Mouse (Mus musculus): ENCODE results near the gene Epo. TPM values are rescaled to one million over a fixed set of nuclear protein-coding genes. Genes with fewer than 3 reads are reported as not detected.

Epo gene
- total RNA-seq (2012; rRNA removed) (not detected in 2 replicates), total RNA-seq (2014; rRNA removed) (not detected in 2 replicates), polyA plus RNA-seq (2012; ENCODE audit: insufficient read length, low read depth) (not detected in 2 replicates)

GRCm38 (mm10) chr5:137533117-137533827, at the start of gene Epo, which contains the start of gene Gnb2:
TSS of gene Epo (minus strand) at chr5:137533242.
TSS of gene Gnb2 (minus strand) at chr5:137533510.
- in situ Hi-C loops (cut with MboI; ENCODE audit: low pct_ligation_motif_present, low pct_unique_long_range_greater_than_20kb, low sequenced_read_pairs), result loop anchor here (5.0 kb wide), 1 partner anchor 34 kb away; the partner anchor contains the start of gene Tfr2

GRCm38 (mm10) chr5:137582702-137583101, 49.7 kb upstream of the Epo start:
- in situ Hi-C loops (cut with MboI; ENCODE audit: low pct_ligation_motif_present, low pct_unique_long_range_greater_than_20kb, low sequenced_read_pairs), result no loop called here
- H3K9ac ChIP-seq (ENCODE audit: insufficient read depth, low read depth), result no peak overlapping the region
- DNase-seq (ENCODE audit: extremely low read depth), result no peak
- no peak for TF ChIP-seq USF1 (IDR thresholded peaks at IDR 0.05; ENCODE audit: low read depth, low read length)
- TF ChIP-seq ELF1 (IDR thresholded peaks at IDR 0.05; ENCODE audit: low read depth, low read length), result no peak
- no peak for TF ChIP-seq POLR2A (IDR thresholded peaks at IDR 0.05; ENCODE audit: low read depth, low read length)
- no peak for TF ChIP-seq MXI1 (IDR thresholded peaks at IDR 0.05; ENCODE audit: low read depth, low read length)
- no peak for TF ChIP-seq ZNF384 (IDR thresholded peaks at IDR 0.05; ENCODE audit: low read depth, low read length)
- TF ChIP-seq UBTF (IDR thresholded peaks at IDR 0.05; ENCODE audit: low read depth, low read length), result no peak
- H3K4me1 ChIP-seq (ENCODE audit: control insufficient read depth in 1 of 2, insufficient read depth in 2 of 2), result no peaks in the 10 kb centered on the region
- dilution Hi-C loops (cut with MboI; ENCODE audit: extremely low pct_ligation_motif_present, extremely low pct_unique_long_range_greater_than_20kb, low sequenced_read_pairs), result no loop called here
- peaks cover 6% of the 10 kb centered on the region for H3K9me3 ChIP-seq (replicated peaks; ENCODE audit: low read length)
- peaks cover 3% of the 10 kb centered on the region for H3K27me3 ChIP-seq (replicated peaks)
- H3K79me2 ChIP-seq (replicated peaks; ENCODE audit: control insufficient read depth, extremely low read depth, insufficient read depth, poor library complexity, severe bottlenecking), result no peaks in the 10 kb centered on the region
- no peak overlapping the region for H3K27ac ChIP-seq (ENCODE audit: insufficient read depth, low read depth)
- H3K4me3 ChIP-seq (replicated peaks in 1 of 3; ENCODE audit: low read depth in 2 of 3, low read length in 2 of 3, poor library complexity in 1 of 3), result no peak overlapping the region
- no peak overlapping the region for H3K4me2 ChIP-seq (ENCODE audit: insufficient read depth, low read depth, poor library complexity, severe bottlenecking)
- H3K36me3 ChIP-seq (replicated peaks in 1 of 2; ENCODE audit: control insufficient read depth in 1 of 2, insufficient read depth in 1 of 2, low read length in 1 of 2), result no peaks in the 10 kb centered on the region

More at GRCm38 (mm10) chr5:137533117-137533827, at the start of gene Epo, which contains the start of gene Gnb2:
- no peaks in the 10 kb centered on the region for H3K9me3 ChIP-seq (replicated peaks; ENCODE audit: low read length)
- dilution Hi-C loops (cut with MboI; ENCODE audit: extremely low pct_ligation_motif_present, extremely low pct_unique_long_range_greater_than_20kb, low sequenced_read_pairs), result no loop called here
- peak; percentile 63; the same call in 1 of the 2 replicates for TF ChIP-seq MEF2A (IDR thresholded peaks at IDR 0.05; ENCODE audit: borderline replicate concordance, low read depth, low read length)
- peak; percentile 93 for TF ChIP-seq SIN3A (IDR thresholded peaks at IDR 0.05; ENCODE audit: low read length)
- peak; percentile 28 for TF ChIP-seq ZMIZ1 (IDR thresholded peaks at IDR 0.05; ENCODE audit: low read depth, low read length)
- TF ChIP-seq POLR2A (IDR thresholded peaks at IDR 0.05; ENCODE audit: low read depth, low read length), result peak; percentile 70
- TF ChIP-seq MYC (IDR thresholded peaks at IDR 0.05; ENCODE audit: low read depth, low read length), result 0 out of 2 replicates have a peak, but pooled peaks have one; percentile 18
- no peak for TF ChIP-seq GABPA (IDR thresholded peaks at IDR 0.05; ENCODE audit: insufficient replicate concordance, low read depth, low read length)
- peak; percentile 91 for TF ChIP-seq UBTF (IDR thresholded peaks at IDR 0.05; ENCODE audit: low read depth, low read length)
- peak; percentile 100 for TF ChIP-seq KAT2A (IDR thresholded peaks at IDR 0.05; ENCODE audit: insufficient replicate concordance, low read length)
- TF ChIP-seq TBP (conservative IDR thresholded peaks at IDR 0.05; ENCODE audit: low read depth, low read length), result 0 out of 2 replicates have a peak, but pooled peaks have one; percentile 69
- peak; percentile 45; the same call in 1 of the 2 replicates for TF ChIP-seq NRF1 (IDR thresholded peaks at IDR 0.05; ENCODE audit: low read depth, low read length)
- TF ChIP-seq RCOR1 (conservative IDR thresholded peaks at IDR 0.05; ENCODE audit: low read depth, low read length), result no peak
- 0 out of 2 replicates have a peak, but pooled peaks have one; percentile 42 for TF ChIP-seq MXI1 (IDR thresholded peaks at IDR 0.05; ENCODE audit: low read depth, low read length)
- TF ChIP-seq USF1 (IDR thresholded peaks at IDR 0.05; ENCODE audit: low read depth, low read length), result peak; percentile 97
- peak; percentile 87 for TF ChIP-seq BHLHE40 (IDR thresholded peaks at IDR 0.05; ENCODE audit: low read depth, low read length)
- no peak for TF ChIP-seq PAX5 (IDR thresholded peaks at IDR 0.05; ENCODE audit: low read length)
- no peak for TF ChIP-seq MAFK (IDR thresholded peaks at IDR 0.05; ENCODE audit: insufficient replicate concordance, low read length)
- TF ChIP-seq JUND (conservative IDR thresholded peaks at IDR 0.05; ENCODE audit: low read depth, low read length), result no peak
- TF ChIP-seq HCFC1 (IDR thresholded peaks at IDR 0.05; ENCODE audit: low read depth, low read length), result peak; percentile 66
- TF ChIP-seq IRF4 (IDR thresholded peaks at IDR 0.05; ENCODE audit: low read depth, low read length), result peak; percentile 77
- no peak; the same call in 1 of the 2 replicates for TF ChIP-seq ETS1 (conservative IDR thresholded peaks at IDR 0.05; ENCODE audit: low read depth, low read length)
- TF ChIP-seq EP300 (IDR thresholded peaks at IDR 0.05; ENCODE audit: low read length), result peak; percentile 44
- TF ChIP-seq RAD21 (IDR thresholded peaks at IDR 0.05; ENCODE audit: low read depth, low read length), result no peak
- TF ChIP-seq SMC3 (IDR thresholded peaks at IDR 0.05; ENCODE audit: low read depth, low read length), result no peak; the same call in 1 of the 2 replicates
- no peak for TF ChIP-seq CTCF (conservative IDR thresholded peaks at IDR 0.05 in 1 of 2, IDR thresholded peaks at IDR 0.05 in 1 of 2; ENCODE audit: low read depth in 2 of 2, low read length in 2 of 2)
- peak; percentile 89 for TF ChIP-seq CHD2 (IDR thresholded peaks at IDR 0.05; ENCODE audit: low read length)
- TF ChIP-seq USF2 (conservative IDR thresholded peaks at IDR 0.05; ENCODE audit: low read depth, low read length), result peak; percentile 97
- no peak for TF ChIP-seq JUN (IDR thresholded peaks at IDR 0.05; ENCODE audit: insufficient read depth, low read depth, low read length)
- no peak for TF ChIP-seq ZC3H11A (IDR thresholded peaks at IDR 0.05; ENCODE audit: low read depth, low read length)
- TF ChIP-seq NELFE (IDR thresholded peaks at IDR 0.05; ENCODE audit: low read depth, low read length), result peak; percentile 90
- TF ChIP-seq ZNF384 (IDR thresholded peaks at IDR 0.05; ENCODE audit: low read depth, low read length), result peak; percentile 96
- TF ChIP-seq CHD1 (IDR thresholded peaks at IDR 0.05; ENCODE audit: low read depth, low read length), result peak; percentile 99
- peak; percentile 99 for TF ChIP-seq MAZ (IDR thresholded peaks at IDR 0.05; ENCODE audit: low read depth, low read length)
- TF ChIP-seq POLR2AphosphoS2 (IDR thresholded peaks at IDR 0.05; ENCODE audit: low read depth, low read length), result peak; percentile 63
- peak; percentile 52; the same call in 1 of the 2 replicates for TF ChIP-seq ZKSCAN1 (IDR thresholded peaks at IDR 0.05; ENCODE audit: borderline replicate concordance, low read depth, low read length)
- 0 out of 2 replicates have a peak, but pooled peaks have one; percentile 36 for TF ChIP-seq E2F4 (IDR thresholded peaks at IDR 0.05; ENCODE audit: insufficient replicate concordance, low read depth, low read length)
- peak; percentile 86 for TF ChIP-seq MAX (IDR thresholded peaks at IDR 0.05; ENCODE audit: low read length)
- TF ChIP-seq ELF1 (IDR thresholded peaks at IDR 0.05; ENCODE audit: low read depth, low read length), result peak; percentile 77
- peak; percentile 91 for TF ChIP-seq TCF12 (IDR thresholded peaks at IDR 0.05; ENCODE audit: low read depth, low read length)
- H3K9ac ChIP-seq (ENCODE audit: insufficient read depth, low read depth), result peak within 1 kb of the TSS; percentile 96
- H3K4me2 ChIP-seq (ENCODE audit: insufficient read depth, low read depth, poor library complexity, severe bottlenecking), result peak within 1 kb of the TSS; percentile 81
- H3K79me2 ChIP-seq (replicated peaks; ENCODE audit: control insufficient read depth, extremely low read depth, insufficient read depth, poor library complexity, severe bottlenecking), result peaks cover 29% of the 10 kb centered on the region
- H3K36me3 ChIP-seq (replicated peaks in 1 of 2; ENCODE audit: control insufficient read depth in 1 of 2, insufficient read depth in 1 of 2, low read length in 1 of 2), result peaks cover 19 to 22% of the 10 kb centered on the region in 2 experiments
- peaks cover 1% of the 10 kb centered on the region for H3K27me3 ChIP-seq (replicated peaks)
- H3K27ac ChIP-seq (ENCODE audit: insufficient read depth, low read depth), result peak within 1 kb of the TSS; percentile 65
- H3K4me1 ChIP-seq (ENCODE audit: control insufficient read depth in 1 of 2, insufficient read depth in 2 of 2), result peaks cover 3 to 34% of the 10 kb centered on the region in 2 experiments; a peak in 3 of 4 replicates
- peak within 1 kb of the TSS; percentile 79 to 93 (median 93) for H3K4me3 ChIP-seq (replicated peaks in 1 of 3; ENCODE audit: low read depth in 2 of 3, low read length in 2 of 3, poor library complexity in 1 of 3)
- DNase-seq (ENCODE audit: extremely low read depth), result peak; percentile 97
